Mouse (Mus musculus): ENCODE results near the gene Svop. TPM values are rescaled to one million over a fixed set of nuclear protein-coding genes. Genes with fewer than 3 reads are reported as not detected.

Svop gene
- polyA plus RNA-seq, 1 experiment from 2014 or later = 1.4 TPM

GRCm38 (mm10) chr5:114134091-114134534 is 42.7 kb upstream of the Svop start:
- Histone ChIP-seq H3K9me3 (ENCODE audit: control insufficient read depth) (no peaks in the 10 kb centered on the region), H3K27ac (ENCODE audit: low read depth, low read length) (no peak overlapping the region), H3K4me2 (replicated peaks; ENCODE audit: low read depth) (no peak overlapping the region), H3K4me3 (ENCODE audit: low read depth, low read length) (no peak overlapping the region), H3K27me3 (replicated peaks; ENCODE audit: control insufficient read depth, insufficient read depth, low read length) (no peaks in the 10 kb centered on the region), H3K36me3 (ENCODE audit: control insufficient read depth, insufficient read depth) (peaks cover 9% of the 10 kb centered on the region; the same call in 1 of the 2 replicates), H3K9ac (ENCODE audit: low read depth, low read length) (no peak overlapping the region), H3K4me1 (replicated peaks; ENCODE audit: control insufficient read depth, insufficient read depth, low read length) (0 out of 2 replicates have a peak, but pooled peaks cover 3% of the 10 kb centered on the region)
- 37% methylated on average over 6 of the region's 6 CpGs for WGBS
- ATAC-seq = no peak
- peak; percentile 82 for TF ChIP-seq CTCF (IDR thresholded peaks at IDR 0.05; ENCODE audit: low read depth)

GRCm38 (mm10) chr5:114132841-114133240 is 41.5 kb upstream of the Svop start:
- 95% methylated on average over 6 of the region's 6 CpGs for WGBS
- Histone ChIP-seq H3K4me1 (replicated peaks; ENCODE audit: control insufficient read depth, insufficient read depth, low read length) (0 out of 2 replicates have a peak, but pooled peaks cover 3% of the 10 kb centered on the region), H3K9ac (ENCODE audit: low read depth, low read length) (no peak overlapping the region), H3K36me3 (ENCODE audit: control insufficient read depth, insufficient read depth) (peaks cover 9% of the 10 kb centered on the region; the same call in 1 of the 2 replicates), H3K27ac (ENCODE audit: low read depth, low read length) (no peak overlapping the region), H3K27me3 (replicated peaks; ENCODE audit: control insufficient read depth, insufficient read depth, low read length) (no peaks in the 10 kb centered on the region), H3K4me3 (ENCODE audit: low read depth, low read length) (no peak overlapping the region), H3K4me2 (replicated peaks; ENCODE audit: low read depth) (no peak overlapping the region), H3K9me3 (ENCODE audit: control insufficient read depth) (no peaks in the 10 kb centered on the region)
- TF ChIP-seq CTCF (IDR thresholded peaks at IDR 0.05; ENCODE audit: low read depth) = no peak
- no peak for ATAC-seq

- Histone ChIP-seq H3K9me3 (ENCODE audit: control insufficient read depth) (no peaks in the 10 kb centered on the region), H3K4me3 (ENCODE audit: low read depth, low read length) (peak overlapping the region; percentile 65), H3K4me1 (replicated peaks; ENCODE audit: control insufficient read depth, insufficient read depth, low read length) (0 out of 2 replicates have a peak, but pooled peaks cover 3% of the 10 kb centered on the region), H3K4me2 (replicated peaks; ENCODE audit: low read depth) (peak overlapping the region; percentile 100), H3K27ac (ENCODE audit: low read depth, low read length) (peak overlapping the region; percentile 66), H3K27me3 (replicated peaks; ENCODE audit: control insufficient read depth, insufficient read depth, low read length) (no peaks in the 10 kb centered on the region), H3K36me3 (ENCODE audit: control insufficient read depth, insufficient read depth) (peaks cover 3% of the 10 kb centered on the region; the same call in 1 of the 2 replicates), H3K9ac (ENCODE audit: low read depth, low read length) (peak overlapping the region; percentile 59)
- no peak; the same call in 1 of the 2 replicates for ATAC-seq
- no peak for TF ChIP-seq CTCF (IDR thresholded peaks at IDR 0.05; ENCODE audit: low read depth)
- under 1% methylated on average over 15 of the region's 15 CpGs for WGBS
Measured at GRCm38 (mm10) chr5:114131521-114131840, 40.1 kb upstream of the Svop start.

GRCm38 (mm10) chr5:114130698-114131520 is 39.5 kb upstream of the Svop start:
- under 1% methylated on average over 86 of the region's 87 CpGs for WGBS

GRCm38 (mm10) chr5:114130211-114130605 is 38.8 kb upstream of the Svop start, which contains the start of gene Ung:
Gene Ung, plus strand, starts transcription at chr5:114130386.
- TF ChIP-seq CTCF (IDR thresholded peaks at IDR 0.05; ENCODE audit: low read depth) = no peak
- peak within 1 kb of the TSS; percentile 100 for H3K4me2 ChIP-seq (replicated peaks; ENCODE audit: low read depth)
- no peaks in the 10 kb centered on the region for H3K27me3 ChIP-seq (replicated peaks; ENCODE audit: control insufficient read depth, insufficient read depth, low read length)
- no peaks in the 10 kb centered on the region for H3K36me3 ChIP-seq (ENCODE audit: control insufficient read depth, insufficient read depth)
- ATAC-seq = peak; percentile 18
- peak within 1 kb of the TSS; percentile 65 for H3K4me3 ChIP-seq (ENCODE audit: low read depth, low read length)
- no peaks in the 10 kb centered on the region for H3K9me3 ChIP-seq (ENCODE audit: control insufficient read depth)
- under 1% methylated on average over 29 of the region's 29 CpGs for WGBS
- 0 out of 2 replicates have a peak, but pooled peaks cover 3% of the 10 kb centered on the region for H3K4me1 ChIP-seq (replicated peaks; ENCODE audit: control insufficient read depth, insufficient read depth, low read length)
- peak within 1 kb of the TSS; percentile 59 for H3K9ac ChIP-seq (ENCODE audit: low read depth, low read length)
- H3K27ac ChIP-seq (ENCODE audit: low read depth, low read length) = peak within 1 kb of the TSS; percentile 66

More at GRCm38 (mm10) chr5:114130698-114131520, 39.5 kb upstream of the Svop start:
- no peaks in the 10 kb centered on the region for H3K36me3 ChIP-seq (ENCODE audit: control insufficient read depth, insufficient read depth)
- TF ChIP-seq CTCF (IDR thresholded peaks at IDR 0.05; ENCODE audit: low read depth) = no peak
- H3K27ac ChIP-seq (ENCODE audit: low read depth, low read length) = peak overlapping the region; percentile 66
- peak overlapping the region; percentile 59 for H3K9ac ChIP-seq (ENCODE audit: low read depth, low read length)
- H3K9me3 ChIP-seq (ENCODE audit: control insufficient read depth) = no peaks in the 10 kb centered on the region
- H3K4me1 ChIP-seq (replicated peaks; ENCODE audit: control insufficient read depth, insufficient read depth, low read length) = 0 out of 2 replicates have a peak, but pooled peaks cover 3% of the 10 kb centered on the region
- H3K4me2 ChIP-seq (replicated peaks; ENCODE audit: low read depth) = peak overlapping the region; percentile 100
- H3K4me3 ChIP-seq (ENCODE audit: low read depth, low read length) = peak overlapping the region; percentile 65
- H3K27me3 ChIP-seq (replicated peaks; ENCODE audit: control insufficient read depth, insufficient read depth, low read length) = no peaks in the 10 kb centered on the region
- peak; percentile 96 for ATAC-seq

- TF ChIP-seq CTCF (IDR thresholded peaks at IDR 0.05; ENCODE audit: low read depth) = no peak
- no peak overlapping the region for H3K9ac ChIP-seq (ENCODE audit: low read depth, low read length)
- peak overlapping the region; percentile 100 for H3K4me2 ChIP-seq (replicated peaks; ENCODE audit: low read depth)
- ATAC-seq = no peak
- no peaks in the 10 kb centered on the region for H3K9me3 ChIP-seq (ENCODE audit: control insufficient read depth)
- WGBS = 78% methylated on average over 15 of the region's 15 CpGs
- 0 out of 2 replicates have a peak, but pooled peaks cover 3% of the 10 kb centered on the region for H3K4me1 ChIP-seq (replicated peaks; ENCODE audit: control insufficient read depth, insufficient read depth, low read length)
- H3K27ac ChIP-seq (ENCODE audit: low read depth, low read length) = no peak overlapping the region
- H3K4me3 ChIP-seq (ENCODE audit: low read depth, low read length) = peak overlapping the region; percentile 65
- no peaks in the 10 kb centered on the region for H3K27me3 ChIP-seq (replicated peaks; ENCODE audit: control insufficient read depth, insufficient read depth, low read length)
- H3K36me3 ChIP-seq (ENCODE audit: control insufficient read depth, insufficient read depth) = no peaks in the 10 kb centered on the region; the same call in 1 of the 2 replicates
Measured at GRCm38 (mm10) chr5:114129550-114130210, 38.3 kb upstream of the Svop start.

Measured in intestine, postnatal 0 days (tissue).